Mouse (Mus musculus) cerebellum, adult 18-20 months (tissue): Measurements from ENCODE around the gene Hist1h1b.
"Not testable (repeated sequence)": the region's sequence is repeated elsewhere in the genome, so short reads cannot be mapped to it uniquely, and the experiment has no call there.

Experiments
- DNase-seq, 2 experiments: peaks; one replicate each; pipeline ENCODE4 v3.0.0; 2021

Gene Hist1h1b

DNA sequence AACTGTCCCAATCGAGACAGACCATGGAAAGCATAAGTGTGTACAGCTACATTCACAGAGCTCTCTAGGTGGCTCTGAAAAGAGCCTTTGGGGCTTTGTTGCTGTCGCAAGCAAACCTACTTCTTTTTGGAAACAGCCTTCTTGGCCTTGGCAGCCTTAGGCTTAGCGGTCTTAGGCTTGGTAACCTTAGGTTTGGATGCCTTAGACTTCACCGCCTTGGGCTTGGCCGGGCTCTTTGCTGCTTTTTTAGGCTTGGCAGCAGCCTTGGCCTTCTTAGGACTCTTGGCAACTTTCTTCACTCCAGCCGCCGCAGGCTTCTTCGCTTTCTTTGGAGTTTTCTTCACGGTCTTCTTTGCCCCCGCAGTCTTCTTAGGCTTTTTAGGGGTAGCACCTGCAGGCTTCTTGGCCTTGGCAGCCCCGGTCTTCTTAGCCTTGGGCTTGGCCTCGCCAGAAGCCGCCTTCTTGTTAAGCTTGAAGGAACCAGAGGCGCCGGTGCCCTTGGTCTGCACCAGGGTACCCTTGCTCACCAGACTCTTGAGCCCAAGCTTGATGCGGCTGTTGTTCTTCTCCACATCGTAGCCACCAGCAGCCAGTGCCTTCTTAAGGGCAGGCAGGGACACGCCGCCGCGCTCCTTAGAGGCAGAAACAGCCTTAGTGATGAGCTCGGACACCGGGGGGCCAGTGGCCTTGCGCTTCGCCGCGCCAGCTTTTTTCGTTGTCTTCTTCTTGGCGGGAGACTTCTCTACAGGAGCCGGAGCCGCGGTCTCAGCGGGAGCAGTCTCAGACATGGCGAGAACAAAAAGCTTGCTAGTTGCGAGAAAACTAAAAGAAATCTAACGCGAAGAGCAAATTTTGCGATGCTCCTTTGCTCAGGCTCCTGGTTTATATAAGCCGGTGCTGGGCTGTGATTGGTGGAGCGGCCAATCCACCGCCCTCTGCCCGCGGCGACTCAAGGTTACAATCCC, at the start of gene Hist1h1b:
Gene Hist1h1b (minus strand): TSS at position 859 of the 965 bp plus-strand sequence.
- DNase-seq = peak; percentile 79 to 81

DNA sequence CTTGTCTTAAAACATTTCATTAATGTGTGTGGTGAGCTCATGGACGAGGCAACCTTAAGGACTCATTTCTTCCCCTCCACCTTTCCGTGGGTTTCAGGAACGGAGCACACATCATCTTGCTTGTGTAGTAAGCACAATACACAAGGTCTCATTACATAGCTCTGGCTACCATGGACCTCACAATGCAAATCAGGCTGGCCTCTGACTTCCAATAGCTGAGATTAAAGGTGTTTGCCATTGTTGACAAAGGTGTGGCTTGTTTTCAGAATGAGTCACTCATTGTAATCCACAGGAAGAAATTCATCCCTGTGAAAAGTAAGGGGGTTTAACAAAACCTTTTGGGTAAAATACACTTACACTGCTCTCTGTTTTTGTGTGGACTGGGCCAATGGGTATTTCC, 48.1 kb upstream of the Hist1h1b start:
- DNase-seq = no peak

DNA sequence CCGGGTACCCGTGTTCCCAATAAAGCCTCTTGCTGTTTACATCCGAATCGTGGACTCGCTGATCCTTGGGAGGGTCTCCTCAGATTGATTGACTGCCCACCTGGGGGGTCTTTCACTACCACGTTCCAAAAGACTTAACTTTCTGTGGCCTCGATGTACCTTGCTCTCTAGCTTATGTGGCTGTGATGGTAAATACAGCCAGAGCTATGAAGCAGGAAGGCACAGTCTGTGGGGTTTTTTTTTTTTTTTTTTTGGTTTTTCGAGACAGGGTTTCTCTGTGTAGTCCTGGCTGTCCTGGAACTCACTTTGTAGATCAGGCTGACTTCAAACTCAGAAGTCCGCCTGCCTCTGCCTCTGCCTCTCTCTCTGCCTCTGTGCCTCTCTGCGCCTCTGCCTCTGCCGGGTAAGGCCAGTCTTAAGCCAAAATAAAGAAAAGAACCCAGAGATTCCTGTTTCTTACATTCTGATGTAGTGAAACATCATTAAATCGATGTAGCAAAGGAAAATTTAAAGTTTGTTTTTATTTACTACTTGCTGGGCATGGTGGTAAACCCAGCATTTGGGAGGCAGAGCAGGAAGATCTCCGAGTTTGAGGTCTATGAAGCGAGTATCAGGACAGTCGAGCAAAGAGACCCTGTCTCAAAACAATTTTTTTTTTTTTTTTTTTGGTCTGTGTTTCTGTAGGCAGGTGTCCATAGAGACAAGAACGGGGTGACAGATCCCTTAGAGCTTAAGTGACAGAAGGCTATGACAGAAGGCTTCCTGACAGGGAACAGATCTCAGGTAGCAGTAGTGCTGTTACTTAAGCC, 39.9 kb upstream of the Hist1h1b start:
- not testable (repeated sequence) for DNase-seq

DNA sequence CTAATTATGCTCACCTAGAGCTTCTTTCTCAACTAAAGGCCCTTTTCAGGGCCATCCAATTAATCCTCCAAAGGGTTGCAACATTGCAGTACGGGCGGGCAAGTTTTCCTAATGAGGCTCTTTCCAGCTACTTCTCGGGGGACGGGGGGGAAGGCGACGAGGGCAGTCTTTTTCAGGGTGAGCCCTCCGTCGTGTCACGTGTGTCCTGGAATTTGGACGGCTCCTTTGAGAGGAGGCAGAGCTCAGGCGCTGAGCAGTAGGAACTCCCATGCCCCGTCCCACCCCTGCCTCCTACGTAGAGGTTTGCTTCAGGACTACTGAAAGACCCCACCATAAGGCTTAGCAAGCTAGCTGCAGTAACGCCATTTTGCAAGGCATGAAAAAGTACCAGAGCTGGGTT, 31.7 kb upstream of the Hist1h1b start:
- not testable (repeated sequence) for DNase-seq

DNA sequence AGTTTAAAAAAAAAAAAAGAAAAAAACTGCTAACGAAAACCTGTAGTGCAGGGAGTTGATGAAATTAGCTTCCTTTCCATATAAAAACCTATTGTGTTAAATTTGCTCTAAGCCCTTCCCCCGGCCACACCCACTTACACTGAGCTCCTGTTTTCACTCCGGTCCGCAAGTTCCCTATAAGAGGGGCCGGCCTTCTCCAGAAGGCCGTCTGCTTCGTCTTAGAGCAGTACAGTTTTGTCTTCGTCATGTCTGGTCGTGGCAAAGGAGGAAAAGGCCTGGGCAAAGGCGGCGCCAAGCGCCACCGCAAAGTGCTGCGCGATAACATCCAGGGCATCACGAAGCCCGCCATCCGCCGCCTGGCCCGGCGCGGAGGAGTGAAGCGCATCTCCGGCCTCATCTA, 31.1 kb upstream of the Hist1h1b start, which contains the start of gene Hist1h4m:
Gene Hist1h4m (plus strand): TSS at position 208 of the 400 bp plus-strand sequence.
- peak in 1 of 2 experiments; percentile 24 for DNase-seq

DNA sequence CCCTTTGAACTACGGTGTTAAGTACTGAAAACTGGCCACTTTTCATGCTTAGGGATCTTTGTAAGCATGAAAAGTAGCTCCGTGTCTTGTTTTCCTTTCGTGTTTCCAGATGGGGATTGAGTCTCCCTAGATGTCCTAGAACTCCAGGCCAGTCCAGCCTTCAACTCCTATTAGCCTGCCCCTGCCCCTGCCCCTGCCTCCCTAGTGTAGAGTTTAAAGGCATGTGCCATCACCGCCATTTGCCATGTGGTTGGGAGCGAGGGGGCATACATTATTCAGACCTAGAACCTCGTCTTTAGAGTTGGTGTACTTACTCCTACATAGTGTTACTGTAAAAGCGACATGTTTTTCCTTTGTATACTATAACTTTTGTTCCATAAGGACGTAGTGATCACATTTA, 30.6 kb upstream of the Hist1h1b start:
- DNase-seq = not testable (repeated sequence)

DNA sequence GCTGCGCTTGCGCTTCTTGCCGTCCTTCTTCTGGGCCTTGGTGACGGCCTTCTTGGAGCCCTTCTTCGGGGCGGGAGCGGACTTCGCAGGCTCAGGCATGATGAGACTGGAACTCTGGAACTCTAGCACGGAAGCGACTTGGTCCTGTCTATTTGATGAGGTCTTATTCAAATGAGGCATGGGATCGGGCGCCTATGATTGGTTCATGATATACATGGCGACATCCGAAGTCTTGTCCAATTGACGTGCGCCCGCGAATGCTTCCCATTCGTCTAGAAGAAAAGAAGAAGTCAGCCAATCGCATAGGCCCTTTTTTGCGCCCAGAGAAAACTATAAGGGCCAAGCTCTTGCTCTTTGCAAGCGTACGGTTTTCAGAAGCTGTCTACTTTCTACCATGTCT, 29.6 kb upstream of the Hist1h1b start, which contains the start of the genes Hist1h2bq and Hist1h2ao:
Gene Hist1h2bq (minus strand): TSS at position 125 of the 400 bp plus-strand sequence.
Gene Hist1h2ao (plus strand): TSS at position 393 of the 400 bp plus-strand sequence.
- not testable (repeated sequence) for DNase-seq

DNA sequence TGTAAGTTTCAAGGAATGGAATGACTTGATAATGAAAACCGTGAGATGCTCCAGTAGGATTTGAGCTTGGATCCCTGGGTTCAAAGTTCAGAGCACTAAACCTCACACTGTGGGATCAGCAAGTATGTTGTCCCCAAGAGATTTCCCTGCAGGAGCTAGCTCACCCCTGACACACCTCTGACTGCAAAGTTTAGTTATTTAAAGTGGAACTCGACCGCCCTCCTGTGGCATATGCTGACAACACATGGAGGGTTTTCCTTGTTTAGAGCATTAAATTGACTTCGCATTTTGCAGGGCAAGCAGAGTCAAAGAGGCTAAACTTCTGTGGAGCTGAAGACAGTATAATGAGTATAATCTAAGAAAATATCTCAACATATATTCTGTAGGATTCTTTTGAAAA, 22.6 kb upstream of the Hist1h1b start:
- DNase-seq = not testable (repeated sequence)

DNA sequence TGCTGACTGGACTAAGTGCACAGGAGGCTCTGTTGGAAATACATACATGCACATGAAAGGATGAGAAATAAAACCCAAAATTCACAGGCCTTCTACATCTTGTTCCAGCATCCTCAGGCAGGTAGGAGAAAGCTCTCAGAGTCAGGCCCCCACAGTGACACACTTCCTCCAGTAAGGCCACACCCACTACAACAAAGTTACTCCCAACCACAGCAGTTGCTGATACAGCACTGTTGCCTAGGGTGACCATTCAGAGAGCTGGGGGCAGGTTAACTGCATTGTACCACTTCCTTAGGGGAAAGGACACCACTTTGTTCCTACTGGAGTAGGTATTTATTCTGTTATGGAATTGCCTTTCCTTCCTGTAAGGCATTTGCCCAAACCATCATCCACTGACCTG, 16.7 kb upstream of the Hist1h1b start:
- not testable (repeated sequence) for DNase-seq

DNA sequence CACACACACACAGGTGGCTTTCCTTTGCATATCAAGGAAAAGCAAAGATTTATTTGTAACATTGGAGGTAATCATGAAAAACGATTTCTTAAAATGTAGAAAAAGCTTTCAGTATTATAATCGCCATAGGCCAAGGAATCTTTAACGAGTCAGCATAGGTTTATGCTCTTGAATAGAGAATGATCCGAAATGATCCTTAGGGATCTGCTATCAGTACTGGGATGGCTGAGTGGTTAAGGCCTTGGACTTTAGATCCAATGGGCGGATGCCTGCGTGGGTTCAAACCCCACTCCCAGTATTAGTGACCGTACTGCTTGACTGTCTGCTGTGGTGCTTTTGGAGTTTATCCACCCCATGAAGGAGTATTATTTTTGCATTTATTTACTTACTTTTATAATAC, 15.2 kb upstream of the Hist1h1b start:
- DNase-seq = no peak

DNA sequence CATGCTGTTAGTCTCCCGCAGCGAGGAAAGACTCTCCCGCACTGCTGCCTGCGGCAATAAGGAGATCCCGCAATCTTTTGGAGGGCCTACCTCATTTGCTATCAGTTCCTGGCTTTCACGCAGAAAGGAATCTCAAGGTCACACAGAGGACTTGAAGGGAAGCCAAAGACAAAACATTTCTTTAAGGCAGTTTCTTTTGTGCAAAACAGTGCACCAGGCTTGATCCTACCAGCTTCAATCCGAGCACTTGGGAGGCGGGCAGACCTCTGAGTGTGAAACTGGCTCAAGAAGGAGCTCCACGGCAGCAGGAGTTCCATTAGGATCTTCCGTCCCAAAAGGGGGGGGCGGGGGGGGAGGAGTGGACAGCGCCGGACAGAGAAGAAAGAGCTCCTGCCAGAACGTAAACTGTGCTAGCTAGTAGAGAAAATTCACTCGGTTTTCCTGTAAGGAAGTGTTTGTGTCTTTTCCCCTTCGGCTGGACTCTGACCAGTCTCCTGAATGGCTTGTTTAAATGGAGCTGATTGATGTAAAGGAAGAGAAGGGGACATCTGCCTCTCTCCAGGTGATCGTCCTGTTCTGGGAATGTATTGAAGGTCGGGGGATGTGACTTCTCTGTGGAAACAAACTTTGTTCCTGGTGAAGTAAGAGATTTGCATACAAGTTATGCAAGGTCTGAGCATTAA, 10.3 kb upstream of the Hist1h1b start:
- no peak for DNase-seq

DNA sequence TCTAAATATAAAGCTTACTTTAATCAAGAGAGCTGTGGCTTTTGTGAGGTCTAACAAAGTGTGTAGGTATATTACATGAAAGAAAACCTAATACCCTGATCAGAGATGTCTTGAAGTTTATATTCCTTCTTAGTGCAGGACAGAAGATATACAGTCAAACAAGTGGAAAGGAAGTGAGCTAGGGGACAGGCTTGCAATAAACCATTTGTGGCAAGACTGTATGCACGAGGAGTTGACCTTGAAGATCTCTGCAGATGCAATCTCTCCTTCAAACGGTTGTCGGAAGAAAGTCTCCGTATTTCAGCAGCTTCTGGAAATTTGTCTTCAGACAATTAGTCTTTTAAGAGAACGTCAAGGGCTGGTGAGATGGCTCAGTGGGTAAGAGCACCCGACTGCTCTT, 9.5 kb upstream of the Hist1h1b start:
- no peak for DNase-seq

DNA sequence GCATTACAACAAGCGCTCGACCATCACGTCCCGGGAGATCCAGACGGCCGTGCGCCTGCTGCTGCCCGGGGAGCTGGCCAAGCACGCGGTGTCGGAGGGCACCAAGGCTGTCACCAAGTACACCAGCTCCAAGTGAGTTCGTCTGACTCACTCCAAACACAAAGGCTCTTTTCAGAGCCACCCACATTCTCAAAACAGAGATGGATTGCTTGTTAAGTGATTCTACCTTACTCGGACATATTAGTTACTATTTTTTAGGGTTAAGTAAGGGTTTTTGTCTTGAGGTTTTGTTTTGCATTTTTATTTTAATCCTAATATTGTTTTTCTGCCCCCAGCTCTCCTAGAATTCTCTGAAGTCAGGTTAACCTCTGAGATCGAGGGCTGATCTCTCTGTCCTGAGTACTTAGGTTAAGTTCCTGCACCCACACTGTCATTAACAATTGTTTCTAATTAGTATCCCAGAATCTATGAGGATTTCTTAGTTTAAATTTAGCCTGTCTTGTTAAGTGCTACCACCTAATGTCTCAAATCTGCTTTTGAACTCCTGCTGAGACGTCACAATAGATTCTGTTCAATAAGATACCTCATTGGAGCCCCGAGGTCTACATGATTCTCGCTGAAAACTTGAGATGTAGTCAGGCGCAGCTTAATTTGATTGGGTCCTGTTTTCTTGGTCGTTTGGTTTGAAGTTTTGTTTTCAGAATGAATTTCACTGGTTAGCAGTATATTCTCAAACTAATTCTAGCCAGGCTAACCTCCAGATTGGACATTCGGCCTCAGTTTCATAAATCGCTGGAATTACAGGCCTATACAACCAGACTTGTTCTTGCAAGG, 7.6 kb upstream of the Hist1h1b start:
- peak in 1 of 2 experiments; percentile 15 for DNase-seq

DNA sequence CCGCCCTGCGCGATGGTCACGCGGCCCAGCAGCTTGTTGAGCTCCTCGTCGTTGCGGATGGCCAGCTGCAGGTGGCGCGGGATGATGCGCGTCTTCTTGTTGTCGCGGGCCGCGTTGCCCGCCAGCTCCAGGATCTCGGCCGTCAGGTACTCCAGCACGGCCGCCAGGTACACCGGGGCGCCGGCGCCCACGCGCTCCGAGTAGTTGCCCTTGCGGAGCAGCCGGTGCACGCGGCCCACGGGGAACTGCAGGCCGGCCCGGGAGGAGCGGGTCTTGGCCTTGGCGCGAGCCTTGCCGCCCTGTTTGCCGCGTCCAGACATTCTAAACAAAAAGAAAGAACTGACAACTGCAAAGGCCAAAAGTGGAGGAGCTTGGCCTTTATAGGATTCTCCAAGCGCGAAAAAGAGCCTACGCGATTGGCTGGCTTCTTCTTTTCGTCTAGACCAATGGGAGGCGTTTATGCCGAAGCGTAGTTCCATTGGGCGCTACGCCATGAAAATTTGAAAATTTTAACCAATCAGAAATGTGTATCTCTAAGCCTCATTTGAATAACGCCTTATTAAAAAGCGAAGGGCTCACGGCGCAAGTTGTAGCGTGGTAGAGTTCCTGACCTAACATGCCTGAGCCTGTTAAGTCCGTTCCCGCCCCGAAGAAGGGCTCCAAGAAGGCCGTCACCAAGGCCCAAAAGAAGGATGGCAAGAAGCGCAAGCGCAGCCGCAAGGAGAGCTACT, 6.6 kb upstream of the Hist1h1b start, which contains the start of the genes Hist1h2an and Hist1h2bp:
Gene Hist1h2an (minus strand): TSS at position 320 of the 731 bp plus-strand sequence.
Gene Hist1h2bp (plus strand): TSS at position 563 of the 731 bp plus-strand sequence.
- peak; percentile 84 to 86 for DNase-seq

DNA sequence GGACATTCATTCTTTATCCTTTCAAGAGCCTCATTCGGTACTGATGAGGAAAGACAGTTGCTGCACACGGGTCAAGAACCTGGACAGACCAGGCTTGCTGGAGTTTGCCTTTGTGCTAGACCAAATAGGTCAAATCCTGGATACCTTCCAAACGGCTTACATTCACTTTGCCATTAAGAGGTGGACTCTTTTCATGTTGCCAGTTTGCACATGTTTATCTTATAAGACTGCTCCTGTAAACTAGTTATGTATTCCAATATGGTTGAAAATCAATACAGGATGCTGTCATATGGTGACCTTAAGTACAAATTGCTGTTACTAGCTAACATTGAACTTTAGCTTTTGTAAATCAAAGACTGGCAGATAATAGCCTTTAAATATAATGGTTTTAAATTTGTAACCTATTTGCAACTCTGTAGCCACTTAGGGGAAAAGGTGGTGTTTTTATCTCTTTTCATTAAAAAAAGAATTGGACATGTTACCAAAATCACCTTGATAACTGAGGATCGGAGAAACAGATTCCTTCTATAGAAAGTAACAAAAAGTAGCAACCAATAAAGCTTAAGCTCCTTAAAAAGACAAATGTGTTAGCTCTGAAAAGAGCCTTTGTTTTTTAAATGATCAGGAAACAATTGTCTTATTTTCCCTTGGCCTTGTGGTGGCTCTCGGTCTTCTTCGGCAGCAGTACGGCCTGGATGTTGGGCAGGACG, 5.9 kb upstream of the Hist1h1b start:
- no peak for DNase-seq

DNA sequence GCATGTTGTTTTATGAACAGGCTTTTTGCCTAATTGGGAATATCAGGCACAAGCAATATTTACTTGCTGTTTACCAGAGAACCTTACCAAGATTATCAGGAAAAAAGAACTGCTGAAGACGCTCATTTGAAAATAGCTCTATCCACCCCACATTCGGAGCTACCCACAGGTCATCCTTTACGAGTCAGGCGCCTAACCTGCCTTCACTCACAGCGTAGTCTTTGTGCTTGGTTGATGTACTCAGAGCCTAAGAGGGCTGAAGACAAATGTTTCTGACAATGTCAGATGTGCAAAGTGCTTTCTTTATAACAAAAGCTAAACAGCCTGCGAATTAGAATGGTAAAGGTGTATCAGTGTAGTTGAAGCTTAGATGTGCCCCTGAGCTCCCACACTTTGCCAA, 3.9 kb upstream of the Hist1h1b start:
- DNase-seq = no peak

DNA sequence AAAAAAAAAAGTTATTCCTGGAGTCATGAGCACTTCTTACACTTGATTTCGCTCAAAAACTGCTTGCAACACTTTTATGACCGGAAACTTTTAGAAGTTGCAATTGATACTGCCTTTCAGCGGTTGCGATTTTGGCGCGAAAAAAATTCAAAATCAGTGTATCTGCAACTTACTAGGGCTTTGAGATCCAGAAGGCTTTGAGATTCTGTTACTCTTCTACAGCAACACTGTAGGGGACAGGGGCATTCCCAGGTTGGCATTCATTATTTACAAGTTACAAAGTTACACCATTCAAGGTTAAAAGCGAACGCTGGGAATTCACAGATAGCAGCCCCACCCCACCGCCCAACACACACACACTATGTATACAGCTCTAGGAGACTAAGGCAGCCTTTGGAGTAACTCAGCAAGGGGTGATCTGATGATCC, 3.3 kb upstream of the Hist1h1b start:
- DNase-seq = peak in 1 of 2 experiments; percentile 17

DNA sequence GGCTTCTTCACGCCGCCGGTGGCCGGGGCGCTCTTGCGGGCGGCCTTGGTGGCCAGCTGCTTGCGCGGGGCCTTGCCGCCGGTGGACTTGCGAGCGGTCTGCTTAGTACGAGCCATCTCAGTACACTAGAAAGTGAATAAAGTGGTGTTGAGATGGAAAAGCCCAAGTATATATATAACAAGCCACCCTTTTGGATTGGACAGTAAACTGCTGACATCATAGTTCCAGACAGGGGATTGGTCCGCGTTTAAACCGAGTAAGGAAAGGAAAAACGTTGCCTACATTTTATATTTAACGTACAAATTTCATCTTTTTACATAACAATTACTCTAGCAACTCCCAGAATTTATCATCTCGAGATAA, 2.8 kb upstream of the Hist1h1b start, which contains the start of gene Hist1h3i:
Gene Hist1h3i (minus strand): TSS at position 116 of the 363 bp plus-strand sequence.
- DNase-seq = peak; percentile 61 to 65

DNA sequence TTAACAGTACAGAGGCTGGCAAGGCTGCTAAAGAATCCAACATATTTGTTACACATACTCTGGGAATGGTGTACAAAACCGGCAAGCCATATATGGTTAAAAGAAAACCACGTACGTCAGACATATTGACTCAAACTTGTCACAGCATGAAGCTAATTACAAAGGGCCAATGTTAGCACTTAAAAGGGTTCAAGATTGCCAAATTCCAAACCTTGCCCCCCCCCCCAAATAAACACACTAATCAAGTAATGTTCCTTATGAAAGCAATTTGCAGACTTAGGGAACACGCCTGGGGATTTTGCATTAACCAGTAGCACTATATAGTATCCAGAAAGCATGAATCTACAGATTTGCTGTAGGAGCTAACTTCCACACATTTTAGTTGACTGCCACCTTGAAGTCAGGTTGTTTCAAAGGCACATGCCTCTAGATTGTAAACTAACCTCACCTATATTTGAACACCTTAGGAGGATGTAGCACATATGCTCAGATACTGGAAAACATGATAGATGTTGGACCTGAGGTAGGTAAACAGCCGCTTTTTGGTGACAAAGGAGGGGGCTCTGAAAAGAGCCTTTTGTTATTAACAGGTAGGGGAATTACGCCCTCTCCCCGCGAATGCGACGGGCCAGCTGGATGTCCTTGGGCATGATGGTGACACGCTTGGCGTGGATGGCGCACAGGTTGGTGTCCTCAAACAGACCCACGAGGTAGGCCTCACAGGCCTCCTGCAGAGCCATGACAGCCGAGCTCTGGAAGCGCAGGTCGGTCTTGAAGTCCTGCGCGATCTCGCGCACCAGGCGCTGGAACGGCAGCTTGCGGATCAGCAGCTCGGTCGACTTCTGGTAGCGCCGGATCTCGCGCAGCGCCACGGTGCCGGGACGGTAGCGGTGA, 2.2 kb upstream of the Hist1h1b start:
- peak in 1 of 2 experiments; percentile 40 for DNase-seq
